Mouse (Mus musculus) forebrain, postnatal 0 days (tissue): ENCODE results near the gene Zbtb38. TPM values are rescaled to one million over a fixed set of nuclear protein-coding genes. Genes with fewer than 3 reads are reported as not detected.

Experiments used
- ATAC-seq: fragments of 200-750 bp; cut with Nextera tagmentation; 2 replicates; pipeline ENCODE4 v1.8.0; 2017; ENCODE audit warnings: mild to moderate bottlenecking, moderate library complexity
- DNase-seq: peaks from one replicate; pipeline ENCODE4 v3.0.0-alpha.2; 2015
- H3K27ac ChIP-seq: fragments of 300-500 bp; sonication (generic); 2 replicates; pipeline ENCODE4 v1.5.1; 2014; ENCODE audit warnings: low read depth, mild to moderate bottlenecking, antibody characterized with exemption, low read length, moderate library complexity, mixed read lengths
- H3K27me3 ChIP-seq: fragments of 300-500 bp; sonication (generic); 2 replicates; pipeline ENCODE4 v1.6.1; 2014; ENCODE audit warnings: mild to moderate bottlenecking, low read length, mixed read lengths; ENCODE audit not compliant: insufficient read depth
- H3K36me3 ChIP-seq: fragments of 300-500 bp; sonication (generic); 2 replicates; pipeline ENCODE4 v1.6.1; 2014; ENCODE audit warnings: mild to moderate bottlenecking, moderate library complexity; ENCODE audit not compliant: insufficient read depth
- H3K4me1 ChIP-seq: fragments of 300-500 bp; sonication (generic); 2 replicates; pipeline ENCODE4 v1.6.1; 2014; ENCODE audit warnings: antibody characterized with exemption; ENCODE audit not compliant: insufficient read depth
- H3K4me2 ChIP-seq: fragments of 300-500 bp; sonication (generic); 2 replicates; pipeline ENCODE4 v1.6.1; 2014; ENCODE audit warnings: low read depth, mild to moderate bottlenecking, moderate library complexity
- H3K4me3 ChIP-seq: fragments of 300-500 bp; sonication (generic); 2 replicates; pipeline ENCODE4 v1.5.1; 2014; ENCODE audit warnings: low read depth, low read length, mixed read lengths
- H3K9ac ChIP-seq: fragments of 300-500 bp; sonication (generic); 2 replicates; pipeline ENCODE4 v1.6.1; 2014; ENCODE audit warnings: mild to moderate bottlenecking
- H3K9me3 ChIP-seq: fragments of 300-500 bp; sonication (generic); 2 replicates; pipeline ENCODE4 v1.6.1; 2016; ENCODE audit warnings: low read length
- CTCF ChIP-seq: sonication (generic); IDR thresholded peaks from 2 replicates; pipeline ENCODE4 v1.5.1; 2016; ENCODE audit warnings: antibody characterized with exemption, control low read depth, low read depth
- WGBS: fragments of 180-500 bp; shearing (Covaris S2); extraction: QIAGEN DNeasy Blood & Tissue Kit; methylation state at CpG from one replicate; pipeline ENCODE4 v1.1.7; 2014; 5-methylcytosine and 5-hydroxymethylcytosine counted together
- polyA plus RNA-seq: library from polyadenylated mRNA; unstranded; fragments of >200 nt; fragmentation: Nextera tagmentation; extraction: Ambion mirVana; gene quantifications from 2 replicates; pipeline ENCODE4 v1.2.1, GENCODE M21; 2015
- total RNA-seq: library from RNA; depleted of rRNA; stranded (reverse); fragments of >200 nt; gene quantifications from 2 replicates; pipeline ENCODE4 v1.2.3, GENCODE M21; 2014

Zbtb38 gene
- total and polyA plus RNA-seq, 2 experiments from 2014 or later, result 44.2 to 68.3 TPM

- peak; percentile 53; the same call in 1 of the 2 replicates for ATAC-seq
- DNase-seq, result peak; percentile 50
- 10% methylated on average over 9 of the region's 9 CpGs for WGBS
- no peak for TF ChIP-seq CTCF
- H3K4me2 ChIP-seq, result peak overlapping the region; percentile 42
- H3K4me1 ChIP-seq, result peaks cover 18% of the 10 kb centered on the region; the same call in 1 of the 2 replicates
- H3K9me3 ChIP-seq, result no peaks in the 10 kb centered on the region
- 0 out of 2 replicates have a peak overlapping the region, but pooled peaks have one; percentile 7 for H3K9ac ChIP-seq
- H3K36me3 ChIP-seq, result no peaks in the 10 kb centered on the region
- peak overlapping the region; percentile 57 for H3K27ac ChIP-seq
- no peaks in the 10 kb centered on the region for H3K27me3 ChIP-seq
- 0 out of 2 replicates have a peak overlapping the region, but pooled peaks have one; percentile 19 for H3K4me3 ChIP-seq
These were observed 26.9 kb downstream of the Zbtb38 start for GRCm38 (mm10) chr9:96725582-96726320.

GRCm38 (mm10) chr9:96723650-96724049 is 29.0 kb downstream of the Zbtb38 start:
- 90% methylated on average over 6 of the region's 6 CpGs for WGBS
- ATAC-seq (no peak), DNase-seq (no peak)
- H3K36me3 ChIP-seq, result no peaks in the 10 kb centered on the region
- no peak overlapping the region for H3K4me2 ChIP-seq
- H3K27me3 ChIP-seq, result no peaks in the 10 kb centered on the region
- H3K9ac ChIP-seq, result no peak overlapping the region
- H3K27ac ChIP-seq, result no peak overlapping the region
- H3K4me1 ChIP-seq, result peaks cover 32% of the 10 kb centered on the region; the same call in 1 of the 2 replicates
- H3K4me3 ChIP-seq, result no peak overlapping the region
- TF ChIP-seq CTCF, result no peak
- H3K9me3 ChIP-seq, result no peaks in the 10 kb centered on the region

- Histone ChIP-seq H3K36me3 (no peaks in the 10 kb centered on the region; the same call in 1 of the 2 replicates), H3K4me2 (no peak overlapping the region), H3K27me3 (no peaks in the 10 kb centered on the region), H3K4me1 (0 out of 2 replicates have a peak, but pooled peaks cover 14% of the 10 kb centered on the region), H3K9ac (no peak overlapping the region), H3K27ac (no peak overlapping the region), H3K4me3 (no peak overlapping the region), H3K9me3 (no peaks in the 10 kb centered on the region)
- ATAC-seq (no peak), DNase-seq (no peak)
- no peak for TF ChIP-seq CTCF
- WGBS, result 90% methylated on average over 8 of the region's 8 CpGs
These were observed 31.4 kb downstream of the Zbtb38 start for GRCm38 (mm10) chr9:96721163-96721799.

- H3K4me3 ChIP-seq, result no peak overlapping the region
- DNase-seq (peak; percentile 22), ATAC-seq (no peak)
- no peak overlapping the region for H3K9ac ChIP-seq
- WGBS, result 35% methylated on average over 11 of the region's 11 CpGs
- TF ChIP-seq CTCF, result no peak
- no peaks in the 10 kb centered on the region for H3K9me3 ChIP-seq
- H3K36me3 ChIP-seq, result no peaks in the 10 kb centered on the region; the same call in 1 of the 2 replicates
- H3K4me2 ChIP-seq, result peak overlapping the region; percentile 88
- no peaks in the 10 kb centered on the region for H3K27me3 ChIP-seq
- 0 out of 2 replicates have a peak, but pooled peaks cover 13% of the 10 kb centered on the region for H3K4me1 ChIP-seq
- H3K27ac ChIP-seq, result no peak overlapping the region
These were observed 32.0 kb downstream of the Zbtb38 start for GRCm38 (mm10) chr9:96720510-96721162.

- Histone ChIP-seq H3K27ac (peak overlapping the region; percentile 93), H3K4me2 (peak overlapping the region; percentile 88), H3K27me3 (no peaks in the 10 kb centered on the region), H3K9me3 (no peaks in the 10 kb centered on the region), H3K9ac (peak overlapping the region; percentile 97), H3K36me3 (no peaks in the 10 kb centered on the region; the same call in 1 of the 2 replicates), H3K4me3 (peak overlapping the region; percentile 76), H3K4me1 (0 out of 2 replicates have a peak, but pooled peaks cover 13% of the 10 kb centered on the region)
- ATAC-seq (peak; percentile 88), DNase-seq (peak; percentile 70)
- TF ChIP-seq CTCF, result no peak
- 3% methylated on average over 82 of the region's 85 CpGs for WGBS
These were observed 33.0 kb downstream of the Zbtb38 start for GRCm38 (mm10) chr9:96719408-96720158.

- no peak for TF ChIP-seq CTCF
- DNase-seq, result no peak
- Histone ChIP-seq H3K27ac (peak overlapping the region; percentile 93), H3K4me3 (peak overlapping the region; percentile 76), H3K4me1 (0 out of 2 replicates have a peak, but pooled peaks cover 13% of the 10 kb centered on the region), H3K4me2 (peak overlapping the region; percentile 88), H3K9me3 (no peaks in the 10 kb centered on the region), H3K36me3 (no peaks in the 10 kb centered on the region; the same call in 1 of the 2 replicates), H3K27me3 (no peaks in the 10 kb centered on the region), H3K9ac (peak overlapping the region; percentile 97)
- ATAC-seq, result no peak
- 57% methylated on average over 10 of the region's 10 CpGs for WGBS
These were observed 33.7 kb downstream of the Zbtb38 start for GRCm38 (mm10) chr9:96718888-96719287.
